Mouse (Mus musculus): ENCODE measurements around the gene Apoc4. TPM values are rescaled to one million over a fixed set of nuclear protein-coding genes. Genes with fewer than 3 reads are reported as not detected.

The Apoc4 gene
- not detected for total RNA-seq (2021)
- long read RNA-seq, experiment 1, result 0 reads
- long read RNA-seq, experiment 2, result 0 reads

- DNase-seq, result no peak
Observed at GRCm38 (mm10) chr7:19681202-19681694, at the start of gene Apoc4, which contains the start of gene Gm44805. TSS of gene Apoc4 (minus strand) at chr7:19681479. TSS of gene Gm44805 (minus strand) at chr7:19681423.

GRCm38 (mm10) chr7:19726541-19726940 lies 45.3 kb upstream of the Apoc4 start:
- DNase-seq, result no peak

- DNase-seq, result no peak
Observed at GRCm38 (mm10) chr7:19724167-19724566, 42.9 kb upstream of the Apoc4 start.

- peak; percentile 71 to 84 for DNase-seq
Observed at GRCm38 (mm10) chr7:19722754-19723195, 41.5 kb upstream of the Apoc4 start.

- DNase-seq, result no peak
Observed at GRCm38 (mm10) chr7:19719200-19719599, 37.9 kb upstream of the Apoc4 start.

- DNase-seq, result no peak
Observed at GRCm38 (mm10) chr7:19718297-19718952, 37.1 kb upstream of the Apoc4 start.

- no peak for DNase-seq
Observed at GRCm38 (mm10) chr7:19717346-19717745, 36.1 kb upstream of the Apoc4 start.

GRCm38 (mm10) chr7:19716822-19717221 lies 35.5 kb upstream of the Apoc4 start:
- no peak for DNase-seq

- no peak for DNase-seq
Observed at GRCm38 (mm10) chr7:19716055-19716682, 34.9 kb upstream of the Apoc4 start.

- DNase-seq, result peak; percentile 99 to 100
Observed at GRCm38 (mm10) chr7:19715239-19716054, 34.2 kb upstream of the Apoc4 start, which contains the start of gene Tomm40. TSS of gene Tomm40 (minus strand) at chr7:19715438.

- no peak for DNase-seq
Observed at GRCm38 (mm10) chr7:19714836-19715235, 33.6 kb upstream of the Apoc4 start.

- no peak for DNase-seq
Observed at GRCm38 (mm10) chr7:19713598-19713997, 32.3 kb upstream of the Apoc4 start.

GRCm38 (mm10) chr7:19713196-19713595 lies 31.9 kb upstream of the Apoc4 start:
- DNase-seq, result peak; percentile 23 to 61

- no peak for DNase-seq
Observed at GRCm38 (mm10) chr7:19712414-19712813, 31.1 kb upstream of the Apoc4 start.

GRCm38 (mm10) chr7:19710650-19711049 lies 29.4 kb upstream of the Apoc4 start:
- DNase-seq, result no peak

GRCm38 (mm10) chr7:19705271-19705670 lies 24.0 kb upstream of the Apoc4 start:
- no peak for DNase-seq

- DNase-seq, result no peak
Observed at GRCm38 (mm10) chr7:19704475-19704874, 23.2 kb upstream of the Apoc4 start.

GRCm38 (mm10) chr7:19702859-19703555 lies 21.7 kb upstream of the Apoc4 start:
- DNase-seq, result no peak

GRCm38 (mm10) chr7:19701069-19701761 lies 19.9 kb upstream of the Apoc4 start:
- DNase-seq, result peak; percentile 89 to 90

GRCm38 (mm10) chr7:19700299-19701068 lies 19.2 kb upstream of the Apoc4 start:
- no peak for DNase-seq

GRCm38 (mm10) chr7:19699827-19700148 lies 18.5 kb upstream of the Apoc4 start:
- DNase-seq, result no peak
